Mouse (Mus musculus) forebrain, postnatal 0 days (tissue): Measurements from ENCODE around the gene Gamt. TPM values are rescaled to one million over a fixed set of nuclear protein-coding genes. Genes with fewer than 3 reads are reported as not detected.
"Not testable (repeated sequence)": the region's sequence is repeated elsewhere in the genome, so short reads cannot be mapped to it uniquely, and the experiment has no call there.

Source experiments
- ATAC-seq: fragments of 200-750 bp; cut with Nextera tagmentation; 2 replicates; pipeline ENCODE4 v1.8.0; 2017; ENCODE audit warnings: mild to moderate bottlenecking, moderate library complexity
- DNase-seq: peaks from one replicate; pipeline ENCODE4 v3.0.0-alpha.2; 2015
- H3K27ac ChIP-seq: fragments of 300-500 bp; sonication (generic); 2 replicates; pipeline ENCODE4 v1.5.1; 2014; ENCODE audit warnings: low read depth, mild to moderate bottlenecking, antibody characterized with exemption, low read length, moderate library complexity, mixed read lengths
- H3K27me3 ChIP-seq: fragments of 300-500 bp; sonication (generic); 2 replicates; pipeline ENCODE4 v1.6.1; 2014; ENCODE audit warnings: mild to moderate bottlenecking, low read length, mixed read lengths; ENCODE audit not compliant: insufficient read depth
- H3K36me3 ChIP-seq: fragments of 300-500 bp; sonication (generic); 2 replicates; pipeline ENCODE4 v1.6.1; 2014; ENCODE audit warnings: mild to moderate bottlenecking, moderate library complexity; ENCODE audit not compliant: insufficient read depth
- H3K4me1 ChIP-seq: fragments of 300-500 bp; sonication (generic); 2 replicates; pipeline ENCODE4 v1.6.1; 2014; ENCODE audit warnings: antibody characterized with exemption; ENCODE audit not compliant: insufficient read depth
- H3K4me2 ChIP-seq: fragments of 300-500 bp; sonication (generic); 2 replicates; pipeline ENCODE4 v1.6.1; 2014; ENCODE audit warnings: low read depth, mild to moderate bottlenecking, moderate library complexity
- H3K4me3 ChIP-seq: fragments of 300-500 bp; sonication (generic); 2 replicates; pipeline ENCODE4 v1.5.1; 2014; ENCODE audit warnings: low read depth, low read length, mixed read lengths
- H3K9ac ChIP-seq: fragments of 300-500 bp; sonication (generic); 2 replicates; pipeline ENCODE4 v1.6.1; 2014; ENCODE audit warnings: mild to moderate bottlenecking
- H3K9me3 ChIP-seq: fragments of 300-500 bp; sonication (generic); 2 replicates; pipeline ENCODE4 v1.6.1; 2016; ENCODE audit warnings: low read length
- CTCF ChIP-seq: sonication (generic); IDR thresholded peaks from 2 replicates; pipeline ENCODE4 v1.5.1; 2016; ENCODE audit warnings: antibody characterized with exemption, control low read depth, low read depth
- WGBS: fragments of 180-500 bp; shearing (Covaris S2); extraction: QIAGEN DNeasy Blood & Tissue Kit; methylation state at CpG from one replicate; pipeline ENCODE4 v1.1.7; 2014; 5-methylcytosine and 5-hydroxymethylcytosine counted together
- polyA plus RNA-seq: library from polyadenylated mRNA; unstranded; fragments of >200 nt; fragmentation: Nextera tagmentation; extraction: Ambion mirVana; gene quantifications from 2 replicates; pipeline ENCODE4 v1.2.1, GENCODE M21; 2015
- total RNA-seq: library from RNA; depleted of rRNA; stranded (reverse); fragments of >200 nt; gene quantifications from 2 replicates; pipeline ENCODE4 v1.2.3, GENCODE M21; 2014

Gamt gene
- total and polyA plus RNA-seq, 2 experiments from 2014 or later = 18.2 to 21.8 TPM

- no peak overlapping the region for H3K27ac ChIP-seq
- H3K4me3 ChIP-seq = no peak overlapping the region
- no peaks in the 10 kb centered on the region for H3K27me3 ChIP-seq
- DNase-seq (no peak), ATAC-seq (no peak)
- no peak overlapping the region for H3K9ac ChIP-seq
- H3K36me3 ChIP-seq = peaks cover 46% of the 10 kb centered on the region
- 90% methylated on average over 11 of the region's 11 CpGs for WGBS
- 0 out of 2 replicates have a peak, but pooled peaks cover 13% of the 10 kb centered on the region for H3K4me1 ChIP-seq
- H3K4me2 ChIP-seq = no peak overlapping the region
- no peak for TF ChIP-seq CTCF
- H3K9me3 ChIP-seq = no peaks in the 10 kb centered on the region
These were observed 8.1 kb downstream of the Gamt start for GRCm38 (mm10) chr10:80252493-80253274.

GRCm38 (mm10) chr10:80252011-80252410, 8.8 kb downstream of the Gamt start:
- no peaks in the 10 kb centered on the region for H3K27me3 ChIP-seq
- TF ChIP-seq CTCF = no peak
- DNase-seq = no peak
- H3K9me3 ChIP-seq = no peaks in the 10 kb centered on the region
- 0 out of 2 replicates have a peak, but pooled peaks cover 13% of the 10 kb centered on the region for H3K4me1 ChIP-seq
- no peak overlapping the region for H3K9ac ChIP-seq
- H3K4me2 ChIP-seq = no peak overlapping the region
- no peak for ATAC-seq
- peaks cover 44% of the 10 kb centered on the region for H3K36me3 ChIP-seq
- H3K4me3 ChIP-seq = no peak overlapping the region
- no peak overlapping the region for H3K27ac ChIP-seq

GRCm38 (mm10) chr10:80250573-80250972, 10.2 kb downstream of the Gamt start:
- Histone ChIP-seq H3K4me1 (0 out of 2 replicates have a peak, but pooled peaks cover 13% of the 10 kb centered on the region), H3K27me3 (no peaks in the 10 kb centered on the region), H3K9me3 (no peaks in the 10 kb centered on the region), H3K27ac (no peak overlapping the region), H3K9ac (no peak overlapping the region), H3K4me3 (no peak overlapping the region), H3K36me3 (peaks cover 30% of the 10 kb centered on the region), H3K4me2 (peak overlapping the region; percentile 94; the same call in 1 of the 2 replicates)
- 87% methylated on average over 4 of the region's 4 CpGs for WGBS
- no peak for ATAC-seq
- no peak for DNase-seq
- TF ChIP-seq CTCF = no peak

- Histone ChIP-seq H3K36me3 (peaks cover 25% of the 10 kb centered on the region), H3K4me3 (peak overlapping the region; percentile 63), H3K9ac (peak overlapping the region; percentile 67), H3K4me1 (0 out of 2 replicates have a peak, but pooled peaks cover 13% of the 10 kb centered on the region), H3K27me3 (no peaks in the 10 kb centered on the region), H3K4me2 (peak overlapping the region; percentile 94), H3K27ac (peak overlapping the region; percentile 92; the same call in 1 of the 2 replicates), H3K9me3 (no peaks in the 10 kb centered on the region)
- 39% methylated on average over 2 of the region's 2 CpGs for WGBS
- DNase-seq = no peak
- no peak for ATAC-seq
- TF ChIP-seq CTCF = no peak
These were observed 10.8 kb downstream of the Gamt start for GRCm38 (mm10) chr10:80250059-80250458.

GRCm38 (mm10) chr10:80248971-80249640, 11.7 kb downstream of the Gamt start, which contains the start of gene Ndufs7:
Gene Ndufs7, plus strand, starts transcription at chr10:80249121.
- peak within 1 kb of the TSS; percentile 94 for H3K4me2 ChIP-seq
- peak within 1 kb of the TSS; percentile 63 for H3K4me3 ChIP-seq
- peak; percentile 99 for DNase-seq
- H3K27ac ChIP-seq = peak within 1 kb of the TSS; percentile 92
- WGBS = under 1% methylated on average over 53 of the region's 53 CpGs
- H3K36me3 ChIP-seq = peaks cover 18% of the 10 kb centered on the region
- ATAC-seq = peak; percentile 94
- peak within 1 kb of the TSS; percentile 67 for H3K9ac ChIP-seq
- no peak for TF ChIP-seq CTCF
- 0 out of 2 replicates have a peak, but pooled peaks cover 13% of the 10 kb centered on the region for H3K4me1 ChIP-seq
- no peaks in the 10 kb centered on the region for H3K27me3 ChIP-seq
- H3K9me3 ChIP-seq = no peaks in the 10 kb centered on the region

GRCm38 (mm10) chr10:80248437-80248836, 12.4 kb downstream of the Gamt start:
- not testable (repeated sequence) for DNase-seq, ATAC-seq, H3K27ac ChIP-seq, H3K9me3 ChIP-seq, H3K27me3 ChIP-seq, H3K9ac ChIP-seq
- Histone ChIP-seq H3K4me3 (peak overlapping the region; percentile 63), H3K4me2 (peak overlapping the region; percentile 94), H3K36me3 (peaks cover 18% of the 10 kb centered on the region), H3K4me1 (0 out of 2 replicates have a peak, but pooled peaks cover 13% of the 10 kb centered on the region)
- 50% methylated on average over 3 of the region's 3 CpGs for WGBS

- Histone ChIP-seq H3K27me3 (no peaks in the 10 kb centered on the region), H3K9me3 (no peaks in the 10 kb centered on the region), H3K4me3 (no peak overlapping the region), H3K36me3 (peaks cover 19% of the 10 kb centered on the region), H3K9ac (no peak overlapping the region), H3K4me1 (0 out of 2 replicates have a peak, but pooled peaks cover 13% of the 10 kb centered on the region), H3K27ac (no peak overlapping the region), H3K4me2 (no peak overlapping the region)
- peak; percentile 64 for TF ChIP-seq CTCF
- ATAC-seq = no peak
- WGBS = 35% methylated on average over 6 of the region's 6 CpGs
- DNase-seq = peak; percentile 62
These were observed 13.0 kb downstream of the Gamt start for GRCm38 (mm10) chr10:80247849-80248248.
